Mouse (Mus musculus) heart, adult 2 months (tissue): Measurements from ENCODE around the gene Zfp36l2. TPM values are rescaled to one million over a fixed set of nuclear protein-coding genes. Genes with fewer than 3 reads are reported as not detected.
"Not testable (repeated sequence)": the region's sequence is repeated elsewhere in the genome, so short reads cannot be mapped to it uniquely, and the experiment has no call there.

Experiments used
- DNase-seq, 2 experiments: peaks; one replicate each; pipeline ENCODE4 v3.0.0; 2021
- H3K27ac ChIP-seq: fragments of 200-600 bp; 2 replicates; pipeline ENCODE4 v1.8.1; 2022
- H3K27me3 ChIP-seq: fragments of 200-500 bp; 2 replicates; pipeline ENCODE4 v1.6.1; 2012; ENCODE audit warnings: mild to moderate bottlenecking, low read length, inconsistent platforms, mixed read lengths; ENCODE audit not compliant: control insufficient read depth, insufficient read depth
- H3K36me3 ChIP-seq: fragments of 200-500 bp; 2 replicates; pipeline ENCODE4 v1.6.1; 2012; ENCODE audit warnings: low read length, inconsistent platforms; ENCODE audit not compliant: control insufficient read depth, insufficient read depth
- H3K4me1 ChIP-seq: fragments of 200-500 bp; 2 replicates; pipeline ENCODE4 v1.6.1; 2011; ENCODE audit warnings: low read length; ENCODE audit not compliant: control insufficient read depth, insufficient read depth
- H3K4me3 ChIP-seq: fragments of 200-600 bp; 2 replicates; pipeline ENCODE4 v1.8.1; 2022
- H3K79me2 ChIP-seq: fragments of 200-500 bp; replicated peaks from 2 replicates; pipeline ENCODE4 v1.6.1; 2012; ENCODE audit warnings: mild to moderate bottlenecking, inconsistent platforms, low read length, moderate library complexity, mixed read lengths; ENCODE audit not compliant: control insufficient read depth, insufficient read depth
- H3K9ac ChIP-seq: fragments of 200-500 bp; 2 replicates; pipeline ENCODE4 v1.6.1; 2012; ENCODE audit warnings: low read depth, mild to moderate bottlenecking, control low read depth, inconsistent platforms, low read length, mixed read lengths
- CTCF ChIP-seq: fragments of 200-600 bp; IDR thresholded peaks from 2 replicates; pipeline ENCODE4 v1.8.1; 2022; ENCODE audit warnings: antibody characterized with exemption, mild to moderate bottlenecking, moderate library complexity
- EP300 ChIP-seq: fragments of 200-500 bp; IDR thresholded peaks from 2 replicates; pipeline ENCODE4 v1.6.1; 2011; ENCODE audit warnings: low read depth, low read length, control low read depth; ENCODE audit not compliant: insufficient read depth
- POLR2A ChIP-seq: fragments of 200-500 bp; IDR thresholded peaks from 2 replicates; pipeline ENCODE4 v1.6.1; 2011; ENCODE audit warnings: mild to moderate bottlenecking, low read depth, low read length, control low read depth; ENCODE audit not compliant: insufficient read depth
- WGBS: fragments of 180-500 bp; shearing (Covaris S2); methylation state at CpG from one replicate; pipeline ENCODE4 v1.1.7; 2018; 5-methylcytosine and 5-hydroxymethylcytosine counted together
- intact Hi-C: fragments of 180-260 bp; cut with DNase I; formaldehyde crosslinking; loops from one replicate; pipeline ENCODE4 v1.15.1; 2025
- polyA plus RNA-seq: library from polyadenylated mRNA; depleted of rRNA; stranded (reverse); fragments of >200 nt; gene quantifications from 2 replicates; pipeline ENCODE4 v1.2.3, GENCODE M21; 2012
- total RNA-seq, 2 experiments: library from RNA; stranded (reverse); gene quantifications; 2 replicates each; pipeline ENCODE4 v1.2.3; 2021

Zfp36l2 gene
- total and polyA plus RNA-seq, 3 experiments = 19.3 to 23.3 (median 19.8) TPM

DNA sequence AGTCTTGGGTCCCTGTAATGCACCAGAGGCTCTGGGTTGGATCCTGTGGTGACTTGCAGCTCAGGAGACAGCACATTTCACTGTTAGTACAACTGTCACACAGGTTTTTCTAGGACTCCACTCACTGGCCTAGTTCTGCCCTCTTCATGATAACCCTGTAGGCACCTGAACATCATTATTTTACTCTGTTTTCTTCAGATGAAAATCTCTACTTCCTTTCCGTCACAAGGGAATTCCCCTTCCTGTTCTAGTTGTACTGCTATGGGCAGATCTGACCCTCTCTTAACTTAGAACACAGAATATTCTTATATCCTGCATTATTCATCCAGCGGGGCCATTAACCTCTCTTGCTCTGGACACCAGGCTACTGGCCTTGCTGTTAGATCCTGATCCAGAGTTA, 43.6 kb upstream of the Zfp36l2 start:
- Histone ChIP-seq H3K27me3 (no peaks in the 10 kb centered on the region), H3K36me3 (no peaks in the 10 kb centered on the region), H3K9ac (no peak overlapping the region), H3K4me3 (no peak overlapping the region), H3K79me2 (no peaks in the 10 kb centered on the region), H3K27ac (no peak overlapping the region), H3K4me1 (peaks cover 3% of the 10 kb centered on the region)
- intact Hi-C loops = no loop called here
- no peak for DNase-seq
- WGBS = 65% methylated on average over 2 of the region's 2 CpGs
- no peak for TF ChIP-seq POLR2A

GRCm38 (mm10) chr17:84228223-84228622, 40.5 kb upstream of the Zfp36l2 start:
- Histone ChIP-seq H3K9ac (no peak overlapping the region), H3K4me3 (no peak overlapping the region), H3K36me3 (no peaks in the 10 kb centered on the region), H3K27ac (no peak overlapping the region), H3K27me3 (no peaks in the 10 kb centered on the region), H3K4me1 (peaks cover 1% of the 10 kb centered on the region; the same call in 1 of the 2 replicates), H3K79me2 (no peaks in the 10 kb centered on the region)
- DNase-seq = no peak
- 95% methylated on average over 2 of the region's 2 CpGs for WGBS
- intact Hi-C loops = no loop called here
- TF ChIP-seq CTCF (no peak), POLR2A (no peak), EP300 (no peak)

DNA sequence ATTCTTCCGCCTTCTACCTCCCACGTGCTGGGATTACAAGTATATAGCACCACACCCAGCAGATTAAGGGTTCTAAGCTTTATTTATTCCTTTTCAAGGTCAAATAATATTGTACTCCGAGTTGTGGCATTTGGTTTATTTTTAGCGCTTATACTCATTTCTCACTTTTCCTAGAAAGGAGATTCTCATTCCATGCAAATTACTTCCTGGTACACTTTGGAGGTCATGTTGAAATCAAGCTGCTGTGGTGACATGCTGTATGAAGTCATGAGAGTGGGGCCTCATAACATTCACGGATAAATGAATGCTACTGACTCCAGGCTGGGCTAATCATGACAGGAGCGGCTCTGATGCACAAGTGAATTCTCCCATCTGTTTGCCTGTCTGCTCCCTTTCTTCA, 38.9 kb upstream of the Zfp36l2 start:
- Histone ChIP-seq H3K79me2 (no peaks in the 10 kb centered on the region), H3K27ac (no peak overlapping the region), H3K36me3 (no peaks in the 10 kb centered on the region), H3K4me3 (no peak overlapping the region), H3K9ac (no peak overlapping the region), H3K27me3 (no peaks in the 10 kb centered on the region), H3K4me1 (peaks cover 1% of the 10 kb centered on the region; the same call in 1 of the 2 replicates)
- intact Hi-C loops = no loop called here
- 67% methylated on average over 6 of the region's 6 CpGs for WGBS
- TF ChIP-seq POLR2A (no peak), CTCF (no peak), EP300 (no peak)
- no peak for DNase-seq

GRCm38 (mm10) chr17:84226231-84226630, 38.5 kb upstream of the Zfp36l2 start:
- Histone ChIP-seq H3K36me3 (no peaks in the 10 kb centered on the region), H3K79me2 (no peaks in the 10 kb centered on the region), H3K9ac (no peak overlapping the region), H3K4me1 (peaks cover 1% of the 10 kb centered on the region; the same call in 1 of the 2 replicates), H3K4me3 (no peak overlapping the region), H3K27ac (no peak overlapping the region), H3K27me3 (no peaks in the 10 kb centered on the region)
- TF ChIP-seq POLR2A (no peak), CTCF (no peak), EP300 (no peak)
- 79% methylated on average over 5 of the region's 5 CpGs for WGBS
- intact Hi-C loops = no loop called here
- DNase-seq = no peak

DNA sequence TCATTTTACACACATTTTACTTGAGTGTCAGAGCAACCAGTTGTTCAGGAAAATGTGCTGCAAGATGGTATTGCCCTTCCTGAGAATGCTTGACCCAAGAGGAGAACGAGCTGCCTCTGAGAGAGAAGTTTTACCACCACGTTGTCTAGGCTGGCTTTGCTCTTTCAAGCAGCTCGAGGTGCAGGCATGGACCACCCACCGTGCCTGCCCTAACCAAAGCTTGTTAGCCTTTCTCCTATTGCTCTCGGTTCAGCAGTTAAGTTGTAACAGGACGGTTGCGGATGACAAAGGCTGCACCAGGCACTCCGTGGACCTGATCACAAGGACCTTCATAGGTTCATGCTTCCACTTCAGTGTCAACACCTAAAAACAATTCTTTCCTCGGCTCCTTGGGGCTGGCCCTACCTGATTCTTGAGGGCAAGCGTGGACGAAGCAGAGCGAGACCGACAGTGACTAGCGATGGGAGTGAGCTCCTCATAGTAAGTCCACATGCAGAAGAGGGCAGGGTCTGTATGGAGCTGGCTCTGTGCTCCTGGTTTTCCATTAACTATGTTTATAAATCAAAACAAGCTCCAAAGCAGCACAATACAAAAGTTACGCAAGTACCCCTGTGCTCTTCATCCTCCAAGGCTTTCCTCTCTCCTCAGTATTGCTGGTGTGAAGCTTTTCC, 36.6 kb upstream of the Zfp36l2 start:
- Histone ChIP-seq H3K36me3 (no peaks in the 10 kb centered on the region), H3K27me3 (no peaks in the 10 kb centered on the region), H3K4me3 (no peak overlapping the region), H3K4me1 (peaks cover 1% of the 10 kb centered on the region; the same call in 1 of the 2 replicates), H3K27ac (no peak overlapping the region), H3K79me2 (no peaks in the 10 kb centered on the region), H3K9ac (no peak overlapping the region)
- TF ChIP-seq POLR2A (no peak), CTCF (no peak), EP300 (no peak)
- intact Hi-C loops = no loop called here
- WGBS = 91% methylated on average over 15 of the region's 15 CpGs
- no peak for DNase-seq

GRCm38 (mm10) chr17:84218841-84219240, 31.1 kb upstream of the Zfp36l2 start:
- H3K27me3 ChIP-seq, DNase-seq, H3K4me3 ChIP-seq, H3K36me3 ChIP-seq, H3K27ac ChIP-seq, intact Hi-C loops, H3K79me2 ChIP-seq, H3K9ac ChIP-seq, H3K4me1 ChIP-seq: not testable (repeated sequence)
- WGBS = 98% methylated on average over 2 of the region's 2 CpGs
